Mouse (Mus musculus): ENCODE data around the gene Olfr1279. TPM values are rescaled to one million over a fixed set of nuclear protein-coding genes. Genes with fewer than 3 reads are reported as not detected.
"Not testable (repeated sequence)": the region's sequence is repeated elsewhere in the genome, so short reads cannot be mapped to it uniquely, and the experiment has no call there.

Gene Olfr1279
- polyA plus RNA-seq (2014; fragmentation: Nextera tagmentation; extraction: Ambion mirVana), result not detected in 2 replicates

- no peak for ATAC-seq (ENCODE audit: insufficient read depth)
- H3K27ac ChIP-seq (ENCODE audit: low read depth), result no peak within 1 kb of the TSS
- H3K9ac ChIP-seq, result no peak within 1 kb of the TSS
- H3K4me3 ChIP-seq (ENCODE audit: low read depth, low read length), result no peak within 1 kb of the TSS
- H3K36me3 ChIP-seq (ENCODE audit: insufficient read depth), result no peaks in the 10 kb centered on the region
- no peak within 1 kb of the TSS for H3K4me2 ChIP-seq
- no peaks in the 10 kb centered on the region for H3K9me3 ChIP-seq (ENCODE audit: low read depth, low read length)
- no peaks in the 10 kb centered on the region for H3K4me1 ChIP-seq (ENCODE audit: insufficient read depth)
- H3K27me3 ChIP-seq (ENCODE audit: insufficient read depth, low read length), result no peaks in the 10 kb centered on the region
- no peak for TF ChIP-seq CTCF (IDR thresholded peaks at IDR 0.05; ENCODE audit: low read depth)
- DNase-seq, result no peak
Observed at GRCm38 (mm10) chr2:111300374-111300773, at the start of gene Olfr1279. Gene Olfr1279 (plus strand): TSS chr2:111300635.

DNA sequence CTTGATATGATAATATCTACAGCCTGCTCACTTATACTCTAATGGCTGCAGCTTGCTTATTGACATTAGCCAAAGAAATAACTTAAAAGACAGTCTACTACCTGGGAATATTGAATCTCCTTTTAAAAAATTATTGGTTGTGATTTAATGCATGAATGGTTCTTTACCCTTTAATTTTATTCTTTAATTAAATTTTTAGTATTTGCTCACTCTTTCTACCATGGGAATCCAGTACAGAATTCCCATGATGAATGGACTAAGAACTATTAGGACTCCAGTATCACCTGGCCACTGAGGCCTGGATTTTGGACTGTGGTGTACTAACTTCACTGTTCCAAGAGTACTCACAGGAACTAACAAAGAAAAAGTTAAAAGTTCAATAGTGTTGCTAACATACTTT lies 46.2 kb upstream of the Olfr1279 start, which contains the start of gene Olfr1276:
Gene Olfr1276, plus strand, starts transcription at position 301 of the 400 bp plus-strand sequence.
- no peak for TF ChIP-seq CTCF (IDR thresholded peaks at IDR 0.05; ENCODE audit: low read depth)
- ATAC-seq (ENCODE audit: insufficient read depth), result no peak
- H3K36me3 ChIP-seq (ENCODE audit: insufficient read depth), result no peaks in the 10 kb centered on the region
- H3K27me3 ChIP-seq (ENCODE audit: insufficient read depth, low read length), result no peaks in the 10 kb centered on the region
- H3K27ac ChIP-seq (ENCODE audit: low read depth), result no peak within 1 kb of the TSS
- no peaks in the 10 kb centered on the region for H3K9me3 ChIP-seq (ENCODE audit: low read depth, low read length)
- DNase-seq, result no peak
- H3K4me1 ChIP-seq (ENCODE audit: insufficient read depth), result no peaks in the 10 kb centered on the region
- H3K4me2 ChIP-seq, result no peak within 1 kb of the TSS
- H3K4me3 ChIP-seq (ENCODE audit: low read depth, low read length), result no peak within 1 kb of the TSS
- no peak within 1 kb of the TSS for H3K9ac ChIP-seq

- no peaks in the 10 kb centered on the region for H3K9me3 ChIP-seq (ENCODE audit: low read depth, low read length)
- H3K36me3 ChIP-seq (ENCODE audit: insufficient read depth), result no peaks in the 10 kb centered on the region
- no peak within 1 kb of the TSS for H3K4me2 ChIP-seq
- no peaks in the 10 kb centered on the region for H3K27me3 ChIP-seq (ENCODE audit: insufficient read depth, low read length)
- H3K4me3 ChIP-seq (ENCODE audit: low read depth, low read length), result no peak within 1 kb of the TSS
- no peak within 1 kb of the TSS for H3K27ac ChIP-seq (ENCODE audit: low read depth)
- no peak within 1 kb of the TSS for H3K9ac ChIP-seq
- DNase-seq, result no peak
- WGBS, result 76% methylated on average over 2 of the region's 2 CpGs
- TF ChIP-seq CTCF (IDR thresholded peaks at IDR 0.05; ENCODE audit: low read depth), result no peak
- ATAC-seq (ENCODE audit: insufficient read depth), result no peak
- no peaks in the 10 kb centered on the region for H3K4me1 ChIP-seq (ENCODE audit: insufficient read depth)
Observed at GRCm38 (mm10) chr2:111274006-111274405, 26.4 kb upstream of the Olfr1279 start, which contains the start of gene Olfr1277. Gene Olfr1277 (minus strand): TSS chr2:111274106.

GRCm38 (mm10) chr2:111289836-111290235 lies 10.6 kb upstream of the Olfr1279 start, which contains the start of gene Olfr1278:
Gene Olfr1278 (plus strand): TSS chr2:111290136.
- no peak for TF ChIP-seq CTCF (IDR thresholded peaks at IDR 0.05; ENCODE audit: low read depth)
- no peaks in the 10 kb centered on the region for H3K27me3 ChIP-seq (ENCODE audit: insufficient read depth, low read length)
- no peaks in the 10 kb centered on the region for H3K36me3 ChIP-seq (ENCODE audit: insufficient read depth)
- H3K27ac ChIP-seq (ENCODE audit: low read depth), result no peak within 1 kb of the TSS
- no peak within 1 kb of the TSS for H3K4me3 ChIP-seq (ENCODE audit: low read depth, low read length)
- ATAC-seq (ENCODE audit: insufficient read depth) (no peak), DNase-seq (no peak)
- no peaks in the 10 kb centered on the region for H3K4me1 ChIP-seq (ENCODE audit: insufficient read depth)
- H3K9ac ChIP-seq, result no peak within 1 kb of the TSS
- H3K9me3 ChIP-seq (ENCODE audit: low read depth, low read length), result no peaks in the 10 kb centered on the region
- H3K4me2 ChIP-seq, result no peak within 1 kb of the TSS

- ATAC-seq (ENCODE audit: insufficient read depth), result no peak
- no peaks in the 10 kb centered on the region for H3K27me3 ChIP-seq (ENCODE audit: insufficient read depth, low read length)
- no peak overlapping the region for H3K9ac ChIP-seq
- no peaks in the 10 kb centered on the region for H3K9me3 ChIP-seq (ENCODE audit: low read depth, low read length)
- TF ChIP-seq CTCF (IDR thresholded peaks at IDR 0.05; ENCODE audit: low read depth), result no peak
- no peaks in the 10 kb centered on the region for H3K4me1 ChIP-seq (ENCODE audit: insufficient read depth)
- DNase-seq, result no peak
- no peak overlapping the region for H3K4me3 ChIP-seq (ENCODE audit: low read depth, low read length)
- no peaks in the 10 kb centered on the region for H3K36me3 ChIP-seq (ENCODE audit: insufficient read depth)
- no peak overlapping the region for H3K4me2 ChIP-seq
- H3K27ac ChIP-seq (ENCODE audit: low read depth), result no peak overlapping the region
Observed at GRCm38 (mm10) chr2:111298541-111298940, 1.9 kb upstream of the Olfr1279 start.

GRCm38 (mm10) chr2:111313717-111314116 lies 13.3 kb downstream of the Olfr1279 start, which contains the start of gene Olfr1280:
Gene Olfr1280 (plus strand): TSS chr2:111314017.
- Histone ChIP-seq H3K9ac (no peak within 1 kb of the TSS), H3K4me1 (ENCODE audit: insufficient read depth) (no peaks in the 10 kb centered on the region), H3K27me3 (ENCODE audit: insufficient read depth, low read length) (no peaks in the 10 kb centered on the region), H3K9me3 (ENCODE audit: low read depth, low read length) (no peaks in the 10 kb centered on the region), H3K27ac (ENCODE audit: low read depth) (no peak within 1 kb of the TSS), H3K36me3 (ENCODE audit: insufficient read depth) (no peaks in the 10 kb centered on the region), H3K4me2 (no peak within 1 kb of the TSS), H3K4me3 (ENCODE audit: low read depth, low read length) (no peak within 1 kb of the TSS)
- ATAC-seq (ENCODE audit: insufficient read depth), result no peak
- no peak for DNase-seq
- TF ChIP-seq CTCF (IDR thresholded peaks at IDR 0.05; ENCODE audit: low read depth), result no peak

GRCm38 (mm10) chr2:111326220-111326619 lies 25.8 kb downstream of the Olfr1279 start, which contains the start of gene Olfr1281:
Gene Olfr1281 (plus strand): TSS chr2:111326520.
- Histone ChIP-seq H3K4me1 (ENCODE audit: insufficient read depth) (no peaks in the 10 kb centered on the region), H3K27ac (ENCODE audit: low read depth) (no peak within 1 kb of the TSS), H3K4me3 (ENCODE audit: low read depth, low read length) (no peak within 1 kb of the TSS), H3K27me3 (ENCODE audit: insufficient read depth, low read length) (no peaks in the 10 kb centered on the region), H3K9me3 (ENCODE audit: low read depth, low read length) (no peaks in the 10 kb centered on the region), H3K4me2 (no peak within 1 kb of the TSS), H3K9ac (no peak within 1 kb of the TSS), H3K36me3 (ENCODE audit: insufficient read depth) (no peaks in the 10 kb centered on the region)
- DNase-seq (no peak), ATAC-seq (ENCODE audit: insufficient read depth) (no peak)
- WGBS, result 64% methylated on average over 2 of the region's 2 CpGs
- no peak for TF ChIP-seq CTCF (IDR thresholded peaks at IDR 0.05; ENCODE audit: low read depth)

DNA sequence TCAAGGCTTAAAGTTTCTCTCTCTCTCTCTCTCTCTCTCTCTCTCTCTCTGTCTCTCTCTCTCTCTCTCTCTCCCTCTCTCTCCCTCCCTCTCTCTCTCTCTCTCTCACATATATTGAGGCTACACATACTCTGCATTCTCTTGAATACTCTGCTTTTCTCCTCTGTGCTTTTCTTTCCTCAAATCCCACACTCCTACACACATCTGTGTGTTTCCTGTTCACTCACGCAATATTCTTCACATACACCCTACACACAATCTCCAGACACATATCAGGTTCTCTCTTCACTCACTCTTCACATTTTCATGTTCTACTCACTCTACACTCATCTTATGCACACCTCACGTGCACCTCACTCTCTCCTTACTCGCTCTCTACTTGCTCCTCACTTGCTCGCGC lies 33.3 kb downstream of the Olfr1279 start:
- DNase-seq; H3K4me2 ChIP-seq; H3K9me3 ChIP-seq (ENCODE audit: low read depth, low read length); H3K36me3 ChIP-seq (ENCODE audit: insufficient read depth); H3K27ac ChIP-seq (ENCODE audit: low read depth); H3K9ac ChIP-seq; H3K27me3 ChIP-seq (ENCODE audit: insufficient read depth, low read length); H3K4me1 ChIP-seq (ENCODE audit: insufficient read depth); H3K4me3 ChIP-seq (ENCODE audit: low read depth, low read length); ATAC-seq (ENCODE audit: insufficient read depth): not testable (repeated sequence)
- 83% methylated on average over 5 of the region's 5 CpGs for WGBS

All from lung, embryonic 14.5 days (tissue).